8 mouse cellular contexts compared by ENCODE assay signal in genomic region chr10:43155046-43155560, GRCm38 (mm10). TPM values are rescaled to one million over a fixed set of nuclear protein-coding genes. Genes with fewer than 3 reads are reported as not detected.
DNase-seq lines count a peak whose midpoint lies in the region; ATAC-seq and TF ChIP-seq lines count a peak whose summit lies in the region.

No protein-coding gene starts in this region.

- H3K9ac ChIP-seq in ES-E14 (ENCODE audit: insufficient read depth, low read depth, low read length, poor library complexity, severe bottlenecking), result no peak overlapping the region
- H3K9ac ChIP-seq in stomach, embryonic 16.5 days (ENCODE audit: low read length), result no peak overlapping the region

- no peaks in the 10 kb centered on the region for H3K9me3 ChIP-seq in ES-E14 (ENCODE audit: control insufficient read depth, insufficient read depth, low read depth, low read length)
- H3K9me3 ChIP-seq in hindbrain, embryonic 10.5 days, result no peaks in the 10 kb centered on the region
- H3K9me3 ChIP-seq in stomach, embryonic 16.5 days (replicated peaks; ENCODE audit: control insufficient read depth, low read length), result no peaks in the 10 kb centered on the region

- peaks cover 0 to 2% of the 10 kb centered on the region in 2 experiments; a peak in 2 of 4 replicates for H3K4me1 ChIP-seq in ES-E14 (ENCODE audit: control insufficient read depth in 2 of 2, insufficient read depth in 2 of 2, low read length in 2 of 2, poor library complexity in 1 of 2)
- peaks cover 33% of the 10 kb centered on the region for H3K4me1 ChIP-seq in hindbrain, embryonic 10.5 days (replicated peaks)
- H3K4me1 ChIP-seq in stomach, embryonic 16.5 days (ENCODE audit: control insufficient read depth, insufficient read depth, low read length), result peaks cover 8% of the 10 kb centered on the region

- no peak overlapping the region for H3K4me3 ChIP-seq in ES-E14 (ENCODE audit: insufficient read depth in 1 of 2, low read depth in 1 of 2, low read length in 2 of 2, poor library complexity in 1 of 2, severe bottlenecking in 1 of 2)
- H3K4me3 ChIP-seq in hindbrain, embryonic 10.5 days, result peak overlapping the region; percentile 20; the same call in 1 of the 2 replicates
- H3K4me3 ChIP-seq in stomach, embryonic 16.5 days (replicated peaks; ENCODE audit: low read length), result no peak overlapping the region

- DNase-seq in ES-E14 (ENCODE audit: low read depth, low spot score), result peak; percentile 40
- DNase-seq in adrenal gland, postnatal 14 days, result peak; percentile 85
- peak; percentile 79 for DNase-seq in forelimb bud, embryonic 11.5 days (ENCODE audit: low read depth, low spot score)
- peak; percentile 92 for DNase-seq in hindbrain, embryonic 10.5 days (ENCODE audit: low spot score)
- DNase-seq in layer of hippocampus, adult 9-11 months, result peak; percentile 45
- DNase-seq in mesoderm, embryonic 11.5 days (ENCODE audit: low read depth, low spot score), result peak; percentile 94

- no peak overlapping the region for H3K27ac ChIP-seq in ES-E14 (ENCODE audit: insufficient read depth, low read depth, low read length, poor library complexity, severe bottlenecking)
- peak overlapping the region; percentile 86 for H3K27ac ChIP-seq in hindbrain, embryonic 10.5 days
- peak overlapping the region; percentile 21; the same call in 1 of the 2 replicates for H3K27ac ChIP-seq in stomach, embryonic 16.5 days (ENCODE audit: low read length)

- H3K4me2 ChIP-seq in stomach, embryonic 16.5 days (ENCODE audit: low read depth, low read length), result peak overlapping the region; percentile 29

- H3K27me3 ChIP-seq in hindbrain, embryonic 10.5 days (ENCODE audit: insufficient read depth, poor library complexity, severe bottlenecking), result no peaks in the 10 kb centered on the region
- H3K27me3 ChIP-seq in stomach, embryonic 16.5 days (ENCODE audit: control insufficient read depth, insufficient read depth, low read length), result no peaks in the 10 kb centered on the region

- in situ Hi-C loops in ES-E14 (cut with MboI; ENCODE audit: low sequenced_read_pairs in 2 of 2, unreplicated experiment in 2 of 2), result no loop called here

- ATAC-seq in stomach, embryonic 16.5 days (ENCODE audit: insufficient read depth, low FRiP score), result peak; percentile 80; the same call in 1 of the 2 replicates
- no peak for ATAC-seq in erythroblast, adult 5-6 weeks (replicated peaks; ENCODE audit: low FRiP score, poor library complexity, severe bottlenecking)

- no peaks in the 10 kb centered on the region for H3K36me3 ChIP-seq in ES-E14 (ENCODE audit: control insufficient read depth, insufficient read depth, low read length, poor library complexity, severe bottlenecking)
- H3K36me3 ChIP-seq in hindbrain, embryonic 10.5 days, result peaks cover 9% of the 10 kb centered on the region; the same call in 1 of the 2 replicates
- H3K36me3 ChIP-seq in stomach, embryonic 16.5 days (ENCODE audit: control insufficient read depth, insufficient read depth, low read length), result no peaks in the 10 kb centered on the region

- 13% methylated on average over 12 of the region's 12 CpGs for WGBS in hindbrain, embryonic 10.5 days
- WGBS in stomach, embryonic 16.5 days, result 14% methylated on average over 12 of the region's 12 CpGs

TF ChIP-seq in ES-E14, 5 proteins besides CTCF, POLR2A, EP300 and RAD21:
- TF ChIP-seq MAFK (IDR thresholded peaks at IDR 0.05; ENCODE audit: insufficient read depth, low read depth, low read length) (no peak), ZC3H11A (IDR thresholded peaks at IDR 0.05; ENCODE audit: borderline replicate concordance, low read depth, low read length) (no peak), ZNF384 (IDR thresholded peaks at IDR 0.05; ENCODE audit: low read depth, low read length) (no peak)
TF ChIP-seq in ES-E14: peak in this region for 0.

RNA-seq across cellular contexts. Expression of gene Sobp, which starts 19.2 kb away (rescaled TPM):
- 0.31 and 0.42 TPM in 2 replicates for total RNA-seq in ES-E14 (2012; rRNA removed)
- 4.4 and 4.6 TPM in 2 replicates for total RNA-seq in adrenal gland, postnatal 14 days (2021)
- 2.9 and 4.5 TPM in 2 replicates for polyA plus RNA-seq in hindbrain, embryonic 10.5 days (2016; fragmentation: Nextera tagmentation; extraction: Ambion mirVana)
- 0.67 and 1.0 TPM in 2 replicates for polyA plus RNA-seq in stomach, embryonic 16.5 days (2015; fragmentation: Nextera tagmentation; extraction: Ambion mirVana)
- not detected in 2 replicates for total RNA-seq in erythroblast, adult 5-6 weeks (2015; ENCODE audit: low replicate concordance)
- not detected in 2 replicates for total RNA-seq in erythroblast, adult 5-6 weeks (2017; ENCODE audit: low replicate concordance)

RNA-seq across cellular contexts. Expression of gene 9030612E09Rik, which starts 19.4 kb away (rescaled TPM):
- total RNA-seq in ES-E14 (2012; rRNA removed), result not detected in 2 replicates
- total RNA-seq in adrenal gland, postnatal 14 days (2021), result 0.19 TPM in 1 of 2 replicates, not detected in the other
- 1.7 and 1.8 TPM in 2 replicates for polyA plus RNA-seq in hindbrain, embryonic 10.5 days (2016; fragmentation: Nextera tagmentation; extraction: Ambion mirVana)
- polyA plus RNA-seq in stomach, embryonic 16.5 days (2015; fragmentation: Nextera tagmentation; extraction: Ambion mirVana), result 0.44 and 0.50 TPM in 2 replicates
- not detected in 2 replicates for total RNA-seq in erythroblast, adult 5-6 weeks (2015; ENCODE audit: low replicate concordance)
- total RNA-seq in erythroblast, adult 5-6 weeks (2017; ENCODE audit: low replicate concordance), result not detected in 2 replicates

Comparison
In these comparisons a context has a peak if more than half of its experiments do, and no peak if none do; other contexts are left out.
1. DNase-seq: peak in every context shown above with its lines; median percentile 94 in mesoderm, embryonic 11.5 days; 92 in hindbrain, embryonic 10.5 days; 85 in adrenal gland, postnatal 14 days; 79 in forelimb bud, embryonic 11.5 days; 45 in layer of hippocampus, adult 9-11 months; 40 in ES-E14.